Mouse (Mus musculus) right cerebral cortex, postnatal 25 days (tissue): ENCODE measurements around the gene Kpna7.

Source experiments
- DNase-seq: peaks from one replicate; pipeline ENCODE4 v3.0.0; 2022

Kpna7 gene

DNA sequence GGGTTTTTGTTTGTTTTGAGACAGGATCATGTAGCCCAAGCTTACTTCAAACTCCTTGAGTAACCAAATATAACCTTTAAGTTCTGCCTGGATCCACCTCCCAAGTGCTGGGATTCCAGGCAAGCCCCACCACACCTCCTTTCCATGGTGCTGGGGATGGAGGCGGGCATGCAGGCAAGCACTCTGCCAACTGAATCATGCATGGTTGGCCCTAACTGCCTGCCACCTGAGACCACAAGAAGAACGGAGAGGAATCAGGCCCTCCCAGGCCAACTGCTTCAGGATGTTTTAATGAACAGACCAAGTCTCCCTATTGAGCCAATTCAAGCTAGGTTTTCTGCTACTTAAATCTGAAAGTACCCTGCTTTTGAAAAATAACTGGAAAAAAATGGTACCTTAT lies 131.2 kb downstream of the Kpna7 start:
- DNase-seq: no peak

DNA sequence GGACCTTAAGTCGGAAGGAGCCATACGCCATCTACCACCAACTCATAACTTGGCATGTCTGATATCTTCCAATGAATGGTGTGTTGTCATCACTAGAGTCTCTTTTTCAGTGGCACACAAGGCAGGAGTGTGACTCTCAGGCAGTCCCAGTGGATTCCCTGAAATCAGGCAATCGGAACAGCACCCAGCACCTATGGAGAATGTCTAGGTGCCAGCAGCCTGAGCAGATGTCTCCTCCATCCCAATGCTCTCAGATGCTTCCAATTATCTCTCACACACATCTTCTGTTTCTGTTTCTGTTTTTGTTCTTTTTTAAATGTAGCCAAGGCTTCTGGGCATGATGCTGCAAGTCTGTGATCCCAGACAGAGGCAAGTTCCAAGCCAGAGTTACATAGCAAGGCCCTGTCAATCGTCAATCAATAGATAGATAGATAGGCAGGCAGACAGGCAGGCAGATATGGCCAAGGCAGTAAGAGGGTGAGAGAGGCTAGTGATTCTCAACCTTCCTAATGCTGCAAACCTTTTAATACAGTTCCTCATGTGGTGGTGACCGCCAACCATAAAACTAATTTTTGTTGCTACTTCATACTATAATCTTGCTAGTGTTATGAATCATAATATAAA lies 133.3 kb downstream of the Kpna7 start:
- DNase-seq: no peak

DNA sequence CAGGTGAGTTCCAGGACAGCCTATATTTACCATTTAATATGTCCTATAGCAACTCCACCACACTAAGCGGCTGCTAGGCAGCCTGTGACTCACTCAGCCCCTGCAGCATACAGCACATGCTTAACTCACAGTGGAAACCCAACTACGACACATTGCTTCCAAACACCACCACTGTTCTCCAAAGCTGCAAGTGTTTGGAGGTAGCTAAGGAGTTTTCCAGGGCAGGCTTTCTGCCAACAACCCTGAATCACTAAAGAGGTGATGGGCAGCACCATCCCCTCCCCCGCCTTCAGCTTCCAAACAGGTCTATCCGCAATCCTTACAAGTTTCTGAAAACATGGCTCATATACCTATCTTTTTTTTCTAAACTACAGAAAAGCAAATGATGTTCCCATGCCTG lies 134.0 kb downstream of the Kpna7 start:
- peak; percentile 58 for DNase-seq

DNA sequence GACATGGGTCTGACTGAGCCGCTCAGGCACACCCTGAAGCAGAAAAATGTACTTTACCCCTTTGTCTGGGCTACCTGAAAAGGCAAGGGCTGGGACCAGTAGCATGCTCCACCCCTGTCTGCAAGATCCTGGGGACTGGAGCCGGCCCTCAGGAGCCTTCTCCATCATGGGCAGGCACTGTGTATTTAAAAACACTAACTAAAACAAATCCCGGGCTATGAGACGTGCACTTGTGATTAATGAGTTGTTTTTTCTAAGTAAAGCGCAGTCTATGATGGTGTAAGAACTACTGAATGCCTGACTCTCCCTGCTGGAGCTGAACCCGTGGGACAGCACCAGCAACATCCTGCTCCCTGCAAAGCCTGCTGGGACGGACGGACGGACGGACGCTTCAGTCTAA lies 135.4 kb downstream of the Kpna7 start:
- DNase-seq: no peak

DNA sequence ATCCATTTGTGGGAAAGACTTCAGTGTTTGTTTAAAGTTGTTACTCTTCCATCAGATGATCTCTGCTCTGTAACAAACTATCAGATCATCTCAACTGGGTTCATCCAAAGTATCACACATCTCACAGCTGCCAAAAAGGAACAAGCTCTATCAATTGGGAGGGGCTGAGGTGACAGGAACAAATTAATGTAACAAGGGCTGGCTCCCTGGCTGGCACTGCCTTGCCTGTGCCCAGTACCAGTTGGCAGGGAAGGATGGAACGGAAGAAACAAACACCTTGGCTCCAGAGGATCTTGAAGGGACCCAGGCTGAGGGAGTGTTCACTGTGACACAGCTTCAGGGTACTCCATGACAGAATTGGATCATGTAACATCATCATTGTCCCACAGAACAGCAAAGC lies 135.8 kb downstream of the Kpna7 start:
- DNase-seq: no peak

DNA sequence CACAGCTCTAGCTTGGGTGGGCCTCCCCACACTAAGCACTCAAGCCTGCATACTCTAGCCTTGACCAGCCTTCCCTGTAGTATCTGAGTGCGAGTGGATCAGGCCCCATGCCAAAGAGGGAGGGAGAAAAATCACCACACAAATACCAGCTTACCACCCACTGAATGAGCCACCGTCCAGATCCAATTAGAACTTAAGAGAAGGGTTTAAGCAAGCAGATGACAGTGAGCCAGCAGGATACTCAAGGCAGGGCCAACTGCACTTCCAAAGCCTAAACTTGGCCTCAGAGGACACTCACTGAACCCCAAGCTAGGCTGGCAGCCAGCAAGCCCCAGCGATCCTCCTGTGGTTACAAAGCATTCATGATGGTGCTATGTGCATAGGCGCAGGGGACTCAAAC lies 137.8 kb downstream of the Kpna7 start:
- DNase-seq: peak; percentile 47

DNA sequence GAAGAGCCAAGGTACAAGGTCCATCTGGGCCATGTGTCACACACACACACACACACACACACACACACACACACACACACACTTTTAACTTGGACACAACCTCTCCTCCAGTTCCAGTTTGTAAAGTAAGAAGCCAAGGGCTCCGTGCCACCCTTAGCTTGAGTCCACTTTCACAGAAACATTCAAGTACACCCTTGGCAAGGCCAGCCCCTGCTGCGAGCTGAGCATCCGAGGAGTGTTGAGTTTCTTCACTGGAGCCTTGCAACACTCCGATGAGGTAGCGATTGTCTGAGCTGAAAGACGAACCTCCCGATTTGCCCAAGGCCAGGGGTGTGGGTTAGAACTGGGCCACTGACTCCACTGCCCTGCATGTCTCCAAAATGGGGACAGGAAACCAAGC lies 138.9 kb downstream of the Kpna7 start:
- no peak for DNase-seq

DNA sequence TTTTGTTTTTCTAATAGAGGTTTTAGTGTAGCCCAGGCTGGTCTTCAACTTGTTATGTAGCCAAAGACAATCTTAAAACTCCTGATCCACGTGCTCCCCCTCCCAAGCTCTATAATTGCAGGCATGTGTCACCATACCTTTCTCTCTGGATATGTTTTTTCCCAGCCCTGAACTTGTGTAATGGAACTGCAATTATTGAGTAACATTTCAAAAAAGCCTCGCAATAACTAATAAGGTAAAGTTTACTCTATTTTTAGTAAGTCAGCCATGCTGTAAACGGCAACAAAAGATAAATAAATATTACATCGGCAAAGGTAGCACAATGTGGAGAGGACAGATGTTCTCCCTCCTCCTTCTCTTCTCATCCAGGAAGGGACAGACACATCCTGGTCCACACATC lies 139.5 kb downstream of the Kpna7 start:
- DNase-seq: no peak

DNA sequence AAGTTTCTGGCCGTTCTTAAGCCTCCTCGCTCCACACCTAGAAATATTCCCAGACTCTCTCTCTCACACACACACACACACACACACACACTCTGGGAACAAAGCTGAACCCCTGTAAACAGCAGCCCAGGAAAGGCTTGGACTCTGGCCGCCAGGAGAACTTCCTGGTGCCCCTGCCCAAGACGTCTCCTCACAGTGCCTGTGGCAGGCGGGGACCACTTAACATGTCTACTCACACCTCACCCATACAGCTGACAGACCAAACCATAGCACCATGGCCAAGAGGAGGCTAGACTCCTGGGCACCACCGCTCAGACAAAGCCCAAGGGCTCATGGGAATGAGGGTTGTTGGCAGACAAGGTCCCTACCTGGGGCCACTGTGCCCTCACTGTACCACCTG lies 140.5 kb downstream of the Kpna7 start:
- DNase-seq: no peak

DNA sequence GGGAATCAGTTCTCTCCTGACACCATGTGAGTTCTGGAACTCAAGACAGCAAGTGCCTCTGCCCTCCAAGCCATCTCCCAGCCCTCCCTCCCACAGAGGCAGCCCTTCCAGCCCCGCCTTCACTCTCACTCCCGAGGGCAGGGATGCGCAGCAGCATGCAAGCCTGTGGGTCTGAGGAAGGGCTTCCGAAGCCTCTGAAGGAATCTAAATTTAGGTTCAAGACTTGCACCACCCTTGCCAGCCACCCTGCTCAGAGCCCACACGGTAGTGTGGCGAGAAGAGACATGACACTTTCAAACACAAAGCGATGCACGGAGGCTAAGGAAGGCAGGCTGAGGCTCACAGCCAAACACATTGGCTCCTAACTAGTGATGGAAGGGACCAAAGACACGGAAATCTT lies 141.4 kb downstream of the Kpna7 start:
- no peak for DNase-seq

DNA sequence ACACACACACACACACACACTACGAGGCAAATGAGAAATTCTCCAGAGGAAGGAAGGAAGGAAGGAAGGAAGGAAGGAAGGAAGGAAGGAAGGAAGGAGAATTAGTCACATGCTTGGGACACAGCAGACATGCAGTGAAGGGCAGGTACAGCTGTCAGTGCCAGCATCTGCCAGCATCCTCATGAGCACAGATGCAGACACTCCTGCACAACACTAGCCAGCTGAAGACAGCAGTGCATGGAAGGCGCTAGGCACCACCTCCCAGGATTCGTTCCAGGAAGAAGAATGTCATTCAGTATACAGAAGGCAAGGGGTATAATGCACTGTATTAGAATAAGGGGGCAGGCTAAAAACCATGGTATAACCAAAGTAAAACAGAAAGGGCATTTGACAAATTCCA lies 142.9 kb downstream of the Kpna7 start:
- DNase-seq: no peak

DNA sequence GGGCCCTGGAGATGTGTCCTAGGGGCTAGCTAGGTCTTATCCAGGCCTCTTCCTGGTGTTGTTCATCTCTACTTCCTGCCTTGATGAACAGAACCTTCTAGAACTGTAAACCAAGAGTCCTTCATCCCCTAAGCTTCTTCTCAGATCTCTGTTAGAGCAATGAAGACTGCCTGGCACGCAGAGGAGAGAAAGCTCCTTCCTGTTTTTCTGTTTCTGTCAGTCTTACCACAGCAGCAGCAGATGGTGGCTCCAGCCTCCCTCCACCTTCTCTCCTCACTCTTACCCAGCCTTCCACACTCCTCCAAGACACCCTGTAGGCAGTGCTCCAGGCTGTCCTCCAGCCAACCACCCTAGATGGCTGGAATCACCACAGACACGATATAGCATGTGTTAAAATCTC lies 146.5 kb downstream of the Kpna7 start:
- DNase-seq: peak; percentile 62
